Mouse (Mus musculus) layer of hippocampus, adult 11-12 months (tissue): ENCODE measurements at regions not wholly inside any gene's neighbourhood (a gene's known extent, or its start where the extent isn't known, plus 50 kb on each side); places are given as distances from the start of the nearest gene placed in this dataset.
"Not testable (repeated sequence)": the region's sequence is repeated elsewhere in the genome, so short reads cannot be mapped to it uniquely, and the experiment has no call there.

Source experiments
- DNase-seq: peaks from one replicate; pipeline ENCODE4 v3.0.0; 2022; ENCODE audit warnings: low spot score

GRCm38 (mm10) chr12:56058876-56059275 lies 222.8 kb downstream of the Brms1l start:
- no peak for DNase-seq

- peak; percentile 84 for DNase-seq
Measured at GRCm38 (mm10) chr12:56058463-56058862, 222.3 kb downstream of the Brms1l start.

- DNase-seq: no peak
Measured at GRCm38 (mm10) chr12:56055382-56055781, 219.3 kb downstream of the Brms1l start.

GRCm38 (mm10) chr12:56046050-56046449 lies 209.9 kb downstream of the Brms1l start:
- no peak for DNase-seq

- no peak for DNase-seq
Measured at GRCm38 (mm10) chr12:56020954-56021514, 184.9 kb downstream of the Brms1l start.

GRCm38 (mm10) chr12:56020547-56020946 lies 184.4 kb downstream of the Brms1l start:
- DNase-seq: no peak

GRCm38 (mm10) chr12:56009976-56010375 lies 173.9 kb downstream of the Brms1l start:
- no peak for DNase-seq

- no peak for DNase-seq
Measured at GRCm38 (mm10) chr12:56005846-56006245, 169.7 kb downstream of the Brms1l start.

- DNase-seq: no peak
Measured at GRCm38 (mm10) chr12:56005321-56005720, 169.2 kb downstream of the Brms1l start.

- DNase-seq: no peak
Measured at GRCm38 (mm10) chr12:56004479-56004878, 168.4 kb downstream of the Brms1l start.

GRCm38 (mm10) chr12:56003561-56003960 lies 167.4 kb downstream of the Brms1l start:
- no peak for DNase-seq

- DNase-seq: no peak
Measured at GRCm38 (mm10) chr12:55996585-55997377, 160.7 kb downstream of the Brms1l start.

GRCm38 (mm10) chr12:55983565-55984351 lies 147.6 kb downstream of the Brms1l start:
- no peak for DNase-seq

- no peak for DNase-seq
Measured at GRCm38 (mm10) chr12:55983128-55983527, 147.0 kb downstream of the Brms1l start.

GRCm38 (mm10) chr12:55974262-55974661 lies 138.1 kb downstream of the Brms1l start:
- no peak for DNase-seq

GRCm38 (mm10) chr12:55959319-55959718 lies 123.2 kb downstream of the Brms1l start:
- not testable (repeated sequence) for DNase-seq

GRCm38 (mm10) chr12:55940566-55940965 lies 104.4 kb downstream of the Brms1l start:
- DNase-seq: no peak

GRCm38 (mm10) chr12:55939281-55940142 lies 103.4 kb downstream of the Brms1l start:
- no peak for DNase-seq

GRCm38 (mm10) chr12:55934172-55934571 lies 98.0 kb downstream of the Brms1l start:
- DNase-seq: no peak

- no peak for DNase-seq
Measured at GRCm38 (mm10) chr12:55933417-55933816, 97.3 kb downstream of the Brms1l start.

- no peak for DNase-seq
Measured at GRCm38 (mm10) chr12:55930468-55930867, 94.3 kb downstream of the Brms1l start.

GRCm38 (mm10) chr12:55926974-55927321 lies 90.8 kb downstream of the Brms1l start:
- DNase-seq: no peak
